Mouse (Mus musculus): ENCODE results near the gene Numbl.

- TF ChIP-seq ZNF384 (IDR thresholded peaks at IDR 0.05; ENCODE audit: low read depth, low read length) (no peak), MAZ (IDR thresholded peaks at IDR 0.05; ENCODE audit: low read depth, low read length) (no peak), ZMIZ1 (IDR thresholded peaks at IDR 0.05; ENCODE audit: low read depth, low read length) (no peak), HCFC1 (IDR thresholded peaks at IDR 0.05; ENCODE audit: low read depth, low read length) (no peak), SIN3A (IDR thresholded peaks at IDR 0.05; ENCODE audit: low read length) (no peak), TBP (conservative IDR thresholded peaks at IDR 0.05; ENCODE audit: low read depth, low read length) (no peak), ZC3H11A (IDR thresholded peaks at IDR 0.05; ENCODE audit: low read depth, low read length) (no peak), CTCF (conservative IDR thresholded peaks at IDR 0.05 in 1 of 2, IDR thresholded peaks at IDR 0.05 in 1 of 2; ENCODE audit: low read depth in 2 of 2, low read length in 2 of 2) (no peak), CHD1 (IDR thresholded peaks at IDR 0.05; ENCODE audit: low read depth, low read length) (no peak)
Observed at GRCm38 (mm10) chr7:27222538-27222937, 35.7 kb upstream of the Numbl start.
